Mouse (Mus musculus) kidney, adult 9 months (tissue): ENCODE data around the gene Lsamp.

ENCODE experiments used
- DNase-seq: peaks from one replicate; pipeline ENCODE4 v3.0.0; 2022

The Lsamp gene

GRCm38 (mm10) chr16:39984205-39984634 is at the start of gene Lsamp:
Lsamp (plus strand) TSS chr16:39984361.
- peak; percentile 39 for DNase-seq

GRCm38 (mm10) chr16:39957686-39958085 is 26.5 kb upstream of the Lsamp start:
- no peak for DNase-seq

- no peak for DNase-seq
Measured at GRCm38 (mm10) chr16:39972712-39973111, 11.4 kb upstream of the Lsamp start.

- no peak for DNase-seq
Measured at GRCm38 (mm10) chr16:39984635-39985291, 602 bp downstream of the Lsamp start.

- peak; percentile 33 for DNase-seq
Measured at GRCm38 (mm10) chr16:39988466-39988865, 4.3 kb downstream of the Lsamp start.

- DNase-seq: no peak
Measured at GRCm38 (mm10) chr16:39994821-39995220, 10.7 kb downstream of the Lsamp start.

- no peak for DNase-seq
Measured at GRCm38 (mm10) chr16:40008800-40009199, 24.6 kb downstream of the Lsamp start.

- DNase-seq: no peak
Measured at GRCm38 (mm10) chr16:40011106-40011505, 26.9 kb downstream of the Lsamp start.

GRCm38 (mm10) chr16:40022611-40023010 is 38.5 kb downstream of the Lsamp start:
- DNase-seq: no peak

- DNase-seq: no peak
Measured at GRCm38 (mm10) chr16:40036719-40037118, 52.6 kb downstream of the Lsamp start.

GRCm38 (mm10) chr16:40059546-40059945 is 75.4 kb downstream of the Lsamp start:
- no peak for DNase-seq

- DNase-seq: no peak
Measured at GRCm38 (mm10) chr16:40059968-40060367, 75.8 kb downstream of the Lsamp start.

- no peak for DNase-seq
Measured at GRCm38 (mm10) chr16:40060491-40060890, 76.3 kb downstream of the Lsamp start.

GRCm38 (mm10) chr16:40075556-40075955 is 91.4 kb downstream of the Lsamp start:
- no peak for DNase-seq

- DNase-seq: no peak
Measured at GRCm38 (mm10) chr16:40080224-40080623, 96.1 kb downstream of the Lsamp start.

- no peak for DNase-seq
Measured at GRCm38 (mm10) chr16:40104329-40104728, 120.2 kb downstream of the Lsamp start.

GRCm38 (mm10) chr16:40182918-40183317 is 198.8 kb downstream of the Lsamp start:
- DNase-seq: no peak

GRCm38 (mm10) chr16:40187987-40188590 is 203.9 kb downstream of the Lsamp start:
- DNase-seq: no peak

- DNase-seq: no peak
Measured at GRCm38 (mm10) chr16:40194401-40194800, 210.2 kb downstream of the Lsamp start.

GRCm38 (mm10) chr16:40194839-40195238 is 210.7 kb downstream of the Lsamp start:
- DNase-seq: no peak

- DNase-seq: no peak
Measured at GRCm38 (mm10) chr16:40228627-40229026, 244.5 kb downstream of the Lsamp start.

GRCm38 (mm10) chr16:40233066-40233465 is 248.9 kb downstream of the Lsamp start:
- DNase-seq: no peak

GRCm38 (mm10) chr16:40234151-40234895 is 250.2 kb downstream of the Lsamp start:
- DNase-seq: no peak

GRCm38 (mm10) chr16:40271859-40272258 is 287.7 kb downstream of the Lsamp start:
- peak; percentile 2 for DNase-seq
